In genomic region chr11:61879921-61880320, GRCm38 (mm10) we compare ENCODE assay signal across 13 mouse cellular contexts.
"Had no signal": no experiment of that assay in that cellular context is flagged by ENCODE, and none has a peak within 500 bp of the region (broad histone marks: within the 10 kb centered on the region; RNA-seq: fewer than 3 reads in every experiment).

No protein-coding gene starts in this region.

- DNase-seq: kidney, adult 9 months; kidney, postnatal 14 days; kidney, postnatal 4 days; liver; lung, adult 18-20 months; lung, postnatal 14 days; lung, postnatal 4 days; right cerebral cortex, adult 18-20 months; right cerebral cortex, postnatal 14 days; right cerebral cortex, postnatal 4 days; thymus, postnatal 25 days had no signal

- ATAC-seq: liver, embryonic 12.5 days; midbrain, embryonic 15.5 days had no signal
